Comparison of ENCODE assay signal across 8 mouse cellular contexts in the genomic region with DNA sequence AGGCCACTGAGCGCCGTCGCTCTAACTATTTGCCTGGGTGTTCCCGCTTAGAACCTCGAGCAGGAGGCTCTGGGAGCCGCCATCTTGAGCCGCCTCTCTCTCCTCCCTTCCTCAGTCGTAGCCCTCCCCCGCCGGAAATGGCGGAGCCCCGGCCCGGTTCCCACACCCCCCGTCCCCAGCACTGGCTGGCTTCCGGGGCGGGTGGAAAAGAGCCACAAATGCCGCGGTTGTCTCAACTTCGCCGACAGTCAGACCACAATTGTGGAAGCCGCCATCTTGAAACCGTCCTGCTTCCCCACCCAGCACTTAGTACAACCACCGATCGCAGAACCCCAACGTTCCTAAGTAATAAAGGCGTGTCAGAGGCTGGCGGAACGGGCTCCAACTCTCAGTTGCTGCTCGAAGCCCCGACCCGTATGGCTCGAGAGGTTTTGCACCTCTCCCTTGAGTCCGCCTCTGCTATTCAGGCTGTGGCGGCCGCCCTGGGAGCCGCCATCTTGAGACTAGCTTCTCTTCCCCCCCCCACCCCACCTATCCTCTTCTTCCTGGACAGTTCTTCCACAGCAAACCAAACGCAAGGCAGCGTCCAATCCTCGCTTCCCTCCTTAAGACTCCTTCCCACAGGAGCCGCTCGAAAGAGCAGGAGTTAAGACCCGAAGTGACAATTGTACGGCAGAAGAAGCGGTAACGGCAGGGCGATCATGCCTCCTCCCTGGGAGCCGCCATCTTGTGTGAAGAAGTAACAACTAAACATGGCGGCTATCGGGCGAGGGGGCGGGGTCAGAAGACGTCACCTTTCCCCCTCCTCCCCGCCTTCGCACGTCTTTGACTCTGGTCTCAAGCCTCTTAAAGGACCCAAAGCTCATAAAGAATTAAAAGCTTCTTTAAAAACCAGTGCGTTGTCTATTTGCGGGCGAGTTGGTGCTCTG. TPM values are rescaled to one million over a fixed set of nuclear protein-coding genes. Genes with fewer than 3 reads are reported as not detected.
A peak's percentile ranks its signal among the peaks of the same experiment; 100 is the strongest.
DNase-seq lines count a peak whose midpoint lies in the region; ATAC-seq and TF ChIP-seq lines count a peak whose summit lies in the region.

A gene (minus strand): TSS at position 110 of the 929 bp plus-strand sequence.

- TF ChIP-seq CTCF in MEL (IDR thresholded peaks at IDR 0.05 in 2 of 3, conservative IDR thresholded peaks at IDR 0.05 in 1 of 3; ENCODE audit: control insufficient read depth in 1 of 3, insufficient read depth in 1 of 3, low read depth in 2 of 3, low read length in 3 of 3, poor library complexity in 1 of 3, severe bottlenecking in 1 of 3): no peak
- TF ChIP-seq CTCF in cerebellum, adult 2 months (IDR thresholded peaks at IDR 0.05; ENCODE audit: borderline replicate concordance, insufficient read depth, low read depth, low read length): no peak

- peak within 1 kb of the TSS; percentile 94 for H3K27ac ChIP-seq in MEL (ENCODE audit: control insufficient read depth, low read depth, low read length)
- H3K27ac ChIP-seq in cerebellum, adult 2 months (ENCODE audit: insufficient read depth, low read length): peak within 1 kb of the TSS; percentile 100
- peak within 1 kb of the TSS; percentile 99 for H3K27ac ChIP-seq in lung, embryonic 16.5 days (ENCODE audit: low read length)

- no peak for TF ChIP-seq EP300 in MEL (IDR thresholded peaks at IDR 0.05; ENCODE audit: low read depth in 1 of 2, low read length in 2 of 2)

- H3K9me3 ChIP-seq in MEL (replicated peaks; ENCODE audit: insufficient read depth, low read length): no peaks in the 10 kb centered on the region
- H3K9me3 ChIP-seq in lung, embryonic 16.5 days (ENCODE audit: control insufficient read depth, low read length): no peaks in the 10 kb centered on the region

- peak; percentile 33 to 37; a peak in 2 of 4 replicates for TF ChIP-seq POLR2A in MEL (IDR thresholded peaks at IDR 0.05; ENCODE audit: control insufficient read depth in 1 of 2, insufficient read depth in 1 of 2, low read depth in 1 of 2, low read length in 2 of 2, poor library complexity in 1 of 2)
- TF ChIP-seq POLR2A in cerebellum, adult 2 months (IDR thresholded peaks at IDR 0.05; ENCODE audit: borderline replicate concordance, insufficient read depth, low read length): 0 out of 2 replicates have a peak, but pooled peaks have one; percentile 32

- ATAC-seq in hematopoietic stem cell, adult 5-6 weeks (replicated peaks in 1 of 2; ENCODE audit: insufficient read depth in 1 of 2, low FRiP score in 2 of 2, low TSS enrichment in 1 of 2, low read depth in 1 of 2, poor library complexity in 2 of 2, severe bottlenecking in 2 of 2): peak; percentile 38 to 57
- peak; percentile 78 for ATAC-seq in lung, embryonic 16.5 days (ENCODE audit: low read depth)

- peaks cover 3 to 33% of the 10 kb centered on the region in 2 experiments; a peak in 3 of 4 replicates for H3K4me1 ChIP-seq in MEL (ENCODE audit: control insufficient read depth in 1 of 2, insufficient read depth in 2 of 2, low read length in 2 of 2)
- H3K4me1 ChIP-seq in cerebellum, adult 2 months (ENCODE audit: control insufficient read depth, insufficient read depth, low read length): peaks cover 2% of the 10 kb centered on the region
- H3K4me1 ChIP-seq in lung, embryonic 16.5 days (replicated peaks; ENCODE audit: control insufficient read depth, insufficient read depth, low read length): peaks cover 13% of the 10 kb centered on the region; the same call in 1 of the 2 replicates

- no peaks in the 10 kb centered on the region for H3K27me3 ChIP-seq in MEL (ENCODE audit: control insufficient read depth in 1 of 2, insufficient read depth in 2 of 2, low read length in 2 of 2)
- H3K27me3 ChIP-seq in cerebellum, adult 2 months (ENCODE audit: control insufficient read depth, insufficient read depth, low read length): no peaks in the 10 kb centered on the region
- no peaks in the 10 kb centered on the region for H3K27me3 ChIP-seq in lung, embryonic 16.5 days (ENCODE audit: control insufficient read depth, insufficient read depth, low read depth, low read length)

- H3K36me3 ChIP-seq in MEL (ENCODE audit: control insufficient read depth in 1 of 2, insufficient read depth in 2 of 2, low read length in 2 of 2): peaks cover 0 to 50% of the 10 kb centered on the region in 2 experiments; a peak in 2 of 4 replicates
- H3K36me3 ChIP-seq in lung, embryonic 16.5 days (ENCODE audit: control insufficient read depth, insufficient read depth, low read length): no peaks in the 10 kb centered on the region

- WGBS in cerebellum, adult 2 months: 9% methylated on average over 58 of the region's 58 CpGs
- WGBS in lung, embryonic 16.5 days: 15% methylated on average over 54 of the region's 58 CpGs

- no peak for TF ChIP-seq RAD21 in MEL (IDR thresholded peaks at IDR 0.05; ENCODE audit: low read depth, low read length)

- H3K79me2 ChIP-seq in MEL (ENCODE audit: control insufficient read depth, insufficient read depth, low read length, poor library complexity): peaks cover 50% of the 10 kb centered on the region

- peak within 1 kb of the TSS; percentile 97 for H3K9ac ChIP-seq in MEL (ENCODE audit: control insufficient read depth, low read depth, low read length, poor library complexity, severe bottlenecking)
- peak within 1 kb of the TSS; percentile 79 for H3K9ac ChIP-seq in lung, embryonic 16.5 days (ENCODE audit: low read length)

- peak within 1 kb of the TSS; percentile 68 for H3K4me2 ChIP-seq in lung, embryonic 16.5 days (ENCODE audit: low read depth, low read length)

- peak within 1 kb of the TSS; percentile 87 to 91 for H3K4me3 ChIP-seq in MEL (ENCODE audit: control insufficient read depth in 1 of 2, insufficient read depth in 1 of 2, low read depth in 2 of 2, low read length in 2 of 2)
- peak within 1 kb of the TSS; percentile 100 for H3K4me3 ChIP-seq in cerebellum, adult 2 months (replicated peaks; ENCODE audit: insufficient read depth, low read depth, low read length)
- H3K4me3 ChIP-seq in lung, embryonic 16.5 days (ENCODE audit: low read length): peak within 1 kb of the TSS; percentile 77

- DNase-seq in MEL (ENCODE audit: low read depth, low spot score): peak; percentile 89
- DNase-seq in cerebellum, adult 2 months: peak; percentile 89 to 90
- DNase-seq in forelimb bud, embryonic 11.5 days (ENCODE audit: low read depth, low spot score): peak; percentile 77
- peak; percentile 73 for DNase-seq in layer of hippocampus, adult 9-10 months (ENCODE audit: low spot score)
- peak; percentile 69 for DNase-seq in ovary, postnatal 10 days (ENCODE audit: low spot score)
- DNase-seq in thymus, postnatal 10 days (ENCODE audit: low spot score in 2 of 2): peak; percentile 83 to 84

TF ChIP-seq in MEL, 35 proteins besides CTCF, POLR2A, EP300 and RAD21:
- TF ChIP-seq MYB (IDR thresholded peaks at IDR 0.05; ENCODE audit: low read depth, low read length) (no peak), SIN3A (IDR thresholded peaks at IDR 0.05; ENCODE audit: low read length) (peak; percentile 1; the same call in 1 of the 2 replicates), POLR2AphosphoS5 (IDR thresholded peaks at IDR 0.05; ENCODE audit: borderline replicate concordance, low read depth, low read length) (no peak), MAFK (IDR thresholded peaks at IDR 0.05; ENCODE audit: borderline replicate concordance, low read depth, low read length) (no peak), ZC3H11A (IDR thresholded peaks at IDR 0.05; ENCODE audit: low read depth, low read length) (peak; percentile 24; the same call in 1 of the 2 replicates), BHLHE40 (IDR thresholded peaks at IDR 0.05; ENCODE audit: borderline replicate concordance, low read depth, low read length) (no peak), HCFC1 (IDR thresholded peaks at IDR 0.05; ENCODE audit: low read depth, low read length) (peak; percentile 79), NRF1 (IDR thresholded peaks at IDR 0.05; ENCODE audit: insufficient read depth, low read depth, low read length, poor library complexity, severe bottlenecking) (0 out of 2 replicates have a peak, but pooled peaks have one; percentile 2), CHD1 (IDR thresholded peaks at IDR 0.05; ENCODE audit: low read depth, low read length) (peak; percentile 93; the same call in 1 of the 2 replicates), MXI1 (IDR thresholded peaks at IDR 0.05; ENCODE audit: low read depth, low read length) (peak; percentile 59), GATA1 (IDR thresholded peaks at IDR 0.05; ENCODE audit: low read depth, low read length) (no peak), TBP (IDR thresholded peaks at IDR 0.05; ENCODE audit: low read depth, low read length) (peak; percentile 74), USF1 (IDR thresholded peaks at IDR 0.05; ENCODE audit: low read depth, low read length) (0 out of 2 replicates have a peak, but pooled peaks have one; percentile 12), ELF1 (IDR thresholded peaks at IDR 0.05; ENCODE audit: low read depth, low read length) (peak; percentile 61; the same call in 1 of the 2 replicates), KAT2A (conservative IDR thresholded peaks at IDR 0.05; ENCODE audit: low read depth, low read length) (no peak; the same call in 1 of the 2 replicates), TAL1 (IDR thresholded peaks at IDR 0.05; ENCODE audit: low read length) (no peak), MAZ (IDR thresholded peaks at IDR 0.05; ENCODE audit: low read depth, low read length) (peak; percentile 68), ZMIZ1 (IDR thresholded peaks at IDR 0.05; ENCODE audit: low read depth, low read length) (peak; percentile 50; the same call in 1 of the 2 replicates), JUND (IDR thresholded peaks at IDR 0.05; ENCODE audit: low read depth, low read length) (no peak), TCF12 (IDR thresholded peaks at IDR 0.05; ENCODE audit: low read depth, low read length) (peak; percentile 25; the same call in 1 of the 2 replicates), MYC (IDR thresholded peaks at IDR 0.05; ENCODE audit: low read depth, low read length) (no peak; the same call in 1 of the 2 replicates), MAX (IDR thresholded peaks at IDR 0.05; ENCODE audit: low read length) (peak; percentile 23; the same call in 1 of the 2 replicates), ETS1 (IDR thresholded peaks at IDR 0.05; ENCODE audit: low read depth, low read length) (no peak), ZNF384 (IDR thresholded peaks at IDR 0.05; ENCODE audit: low read depth, low read length) (no peak), NELFE (IDR thresholded peaks at IDR 0.05; ENCODE audit: low read depth, low read length) (peak; percentile 70), RCOR1 (IDR thresholded peaks at IDR 0.05; ENCODE audit: low read depth, low read length) (0 out of 2 replicates have a peak, but pooled peaks have one; percentile 21)

RNA-seq across cellular contexts. Expression of the gene that starts here (rescaled TPM):
- total RNA-seq in MEL (2012; rRNA removed): 53.6 and 60.0 TPM in 2 replicates
- polyA plus RNA-seq in MEL (2012; ENCODE audit: insufficient read depth in 1 of 2, insufficient read length in 2 of 2, low read depth in 1 of 2, low replicate concordance in 2 of 2, missing spikeins in 1 of 2): 100 to 1,000 TPM in 1 of 2 experiments, 10 to 100 TPM in 1; 40.8 to 146 TPM
- 43.0 and 43.1 TPM in 2 replicates for polyA plus RNA-seq in cerebellum, adult 2 months (2012; rRNA removed)
- 48.1 and 53.6 TPM in 2 replicates for total RNA-seq in hematopoietic stem cell, adult 5-6 weeks (2017)
- 48.4 and 48.7 TPM in 2 replicates for polyA plus RNA-seq in lung, embryonic 16.5 days (2015; fragmentation: Nextera tagmentation; extraction: Ambion mirVana)

Comparison
In these comparisons a context has a peak if more than half of its experiments do, and no peak if none do; other contexts are left out.
1. Peak in every context shown above with its lines: DNase-seq, ATAC-seq, H3K4me3 ChIP-seq and H3K27ac ChIP-seq.